Mouse (Mus musculus) erythroblast, embryonic 14.5 days (primary cell): ENCODE measurements around the gene Tenm2. TPM values are rescaled to one million over a fixed set of nuclear protein-coding genes. Genes with fewer than 3 reads are reported as not detected.

Experiments
- H3K27me3 ChIP-seq: 2 replicates; pipeline ENCODE4 v1.6.1; 2012; ENCODE audit warnings: inconsistent platforms; ENCODE audit not compliant: control insufficient read depth
- H3K36me3 ChIP-seq: 2 replicates; pipeline ENCODE4 v1.6.1; 2012; ENCODE audit warnings: mild to moderate bottlenecking, inconsistent platforms; ENCODE audit not compliant: control insufficient read depth
- H3K4me1 ChIP-seq: 2 replicates; pipeline ENCODE4 v1.6.1; 2012; ENCODE audit warnings: inconsistent platforms; ENCODE audit not compliant: control insufficient read depth
- H3K4me3 ChIP-seq: replicated peaks from 2 replicates; pipeline ENCODE3; 2012; ENCODE audit warnings: moderate library complexity, mild to moderate bottlenecking, inconsistent platforms
- H3K9me3 ChIP-seq: 2 replicates; pipeline ENCODE4 v1.6.1; 2012; ENCODE audit warnings: low read length, inconsistent platforms, mixed read lengths; ENCODE audit not compliant: control insufficient read depth
- GATA1 ChIP-seq: IDR thresholded peaks from 2 replicates; pipeline ENCODE4 v1.6.1; 2012; ENCODE audit warnings: low read length, inconsistent platforms, mixed read lengths
- TAL1 ChIP-seq: IDR thresholded peaks from 3 replicates; pipeline ENCODE4 v1.6.1; 2012; ENCODE audit warnings: low read length, inconsistent platforms, mixed read lengths
- polyA plus RNA-seq: library from polyadenylated mRNA; stranded (reverse); fragments of >175 nt; gene quantifications from 2 replicates; pipeline ENCODE4 v1.2.3, GENCODE M21; 2012

Tenm2 gene
- polyA plus RNA-seq, 1 experiment: under 0.01 TPM

DNA sequence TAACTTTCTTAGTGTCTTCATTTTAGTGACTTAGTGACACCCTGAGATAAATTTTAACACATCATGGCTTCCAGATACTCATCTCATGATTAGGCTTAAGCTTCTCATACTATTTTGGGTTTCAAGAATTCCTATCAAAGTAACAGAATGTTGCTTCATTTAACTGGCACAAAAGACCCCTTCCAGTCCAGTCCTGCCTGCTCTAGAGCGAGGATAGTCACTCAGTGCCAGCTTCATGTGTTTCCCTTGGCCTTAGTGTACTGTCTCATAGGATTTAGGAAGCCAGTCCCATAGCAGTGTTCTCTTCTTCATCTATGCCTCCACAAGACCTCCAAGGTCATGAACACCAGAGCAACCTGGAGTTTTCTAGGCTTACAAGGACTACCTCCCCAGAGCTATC lies 1183.7 kb downstream of the Tenm2 start:
- H3K27me3 ChIP-seq: no peaks in the 10 kb centered on the region
- TF ChIP-seq TAL1: no peak
- no peak for TF ChIP-seq GATA1
- no peak overlapping the region for H3K4me3 ChIP-seq
- no peaks in the 10 kb centered on the region for H3K36me3 ChIP-seq
- H3K4me1 ChIP-seq: no peaks in the 10 kb centered on the region
- no peaks in the 10 kb centered on the region for H3K9me3 ChIP-seq

DNA sequence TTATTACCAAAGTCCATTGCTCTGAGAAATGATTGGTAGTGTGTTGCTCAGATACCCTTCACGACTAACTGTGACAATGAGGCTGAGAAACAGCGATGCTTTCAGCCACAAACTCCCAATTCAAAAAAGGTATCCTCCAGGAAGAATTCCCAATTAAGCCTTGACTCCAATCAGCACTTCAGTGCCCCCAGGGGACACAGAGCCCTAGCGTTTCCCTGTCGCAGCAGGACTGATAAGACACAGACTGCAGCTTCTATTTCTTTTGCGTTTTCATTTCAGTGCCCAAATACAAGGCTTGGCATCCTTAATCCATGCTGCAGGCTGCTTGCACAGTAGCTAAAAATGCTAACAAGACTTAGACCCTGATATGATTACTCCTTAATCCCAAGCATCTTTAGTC lies 1186.2 kb downstream of the Tenm2 start:
- Histone ChIP-seq H3K4me1 (no peaks in the 10 kb centered on the region), H3K36me3 (no peaks in the 10 kb centered on the region), H3K27me3 (no peaks in the 10 kb centered on the region), H3K9me3 (no peaks in the 10 kb centered on the region), H3K4me3 (no peak overlapping the region)
- TF ChIP-seq GATA1 (no peak), TAL1 (no peak)

DNA sequence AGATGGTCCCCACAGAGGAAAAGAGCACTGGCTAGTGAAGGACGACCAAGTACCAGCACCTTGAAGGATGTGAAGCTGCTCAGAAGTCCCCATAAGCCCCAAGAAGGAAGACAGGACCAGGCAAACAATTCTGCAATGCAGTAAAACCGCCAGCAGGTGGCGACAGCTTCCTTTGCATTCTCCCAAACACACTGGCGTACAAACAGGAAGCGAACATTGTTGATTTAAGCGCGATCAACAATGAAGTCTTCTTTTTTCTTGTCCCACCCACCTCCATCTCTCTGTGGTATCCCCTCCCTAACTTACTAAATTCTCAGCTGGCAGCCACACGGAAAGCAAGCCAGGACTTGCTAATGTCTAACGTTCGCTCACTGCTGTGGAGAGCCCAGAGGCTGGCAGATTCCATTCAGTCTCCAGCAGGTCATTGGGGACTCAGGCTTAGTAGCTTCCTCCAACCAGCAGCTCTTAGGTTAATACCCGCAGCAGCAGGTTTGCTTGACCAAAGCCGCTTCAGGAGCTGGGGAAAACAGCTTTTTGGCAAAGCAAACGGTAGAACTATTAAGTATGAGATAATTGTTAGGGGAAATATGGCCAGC lies 1190.0 kb downstream of the Tenm2 start:
- H3K36me3 ChIP-seq: no peaks in the 10 kb centered on the region
- H3K4me1 ChIP-seq: no peaks in the 10 kb centered on the region
- H3K27me3 ChIP-seq: no peaks in the 10 kb centered on the region
- peak overlapping the region; percentile 38 for H3K4me3 ChIP-seq
- no peak for TF ChIP-seq GATA1
- no peak for TF ChIP-seq TAL1
- H3K9me3 ChIP-seq: no peaks in the 10 kb centered on the region

DNA sequence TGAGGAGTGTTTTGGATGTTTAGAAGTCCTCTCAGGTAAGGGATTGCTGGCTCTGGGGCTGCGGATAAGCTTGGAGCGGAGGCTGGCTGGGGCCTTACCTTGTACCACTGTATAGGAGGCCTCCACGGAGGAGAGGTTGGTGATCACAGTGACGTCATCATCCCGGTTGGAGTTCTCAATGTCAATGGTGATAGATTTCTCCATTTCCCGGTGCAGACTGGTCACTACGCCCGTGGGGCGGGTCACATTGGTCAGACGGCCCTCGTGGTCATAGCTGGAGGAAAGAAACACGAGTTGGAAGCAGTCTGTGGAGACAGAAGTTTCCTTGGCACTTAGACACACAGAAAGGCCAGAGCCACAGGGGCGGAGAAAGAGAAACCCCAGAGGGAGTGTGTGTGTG lies 1194.4 kb downstream of the Tenm2 start:
- no peaks in the 10 kb centered on the region for H3K27me3 ChIP-seq
- H3K4me3 ChIP-seq: no peak overlapping the region
- no peaks in the 10 kb centered on the region for H3K4me1 ChIP-seq
- TF ChIP-seq TAL1 (no peak), GATA1 (no peak)
- no peaks in the 10 kb centered on the region for H3K9me3 ChIP-seq
- no peaks in the 10 kb centered on the region for H3K36me3 ChIP-seq

DNA sequence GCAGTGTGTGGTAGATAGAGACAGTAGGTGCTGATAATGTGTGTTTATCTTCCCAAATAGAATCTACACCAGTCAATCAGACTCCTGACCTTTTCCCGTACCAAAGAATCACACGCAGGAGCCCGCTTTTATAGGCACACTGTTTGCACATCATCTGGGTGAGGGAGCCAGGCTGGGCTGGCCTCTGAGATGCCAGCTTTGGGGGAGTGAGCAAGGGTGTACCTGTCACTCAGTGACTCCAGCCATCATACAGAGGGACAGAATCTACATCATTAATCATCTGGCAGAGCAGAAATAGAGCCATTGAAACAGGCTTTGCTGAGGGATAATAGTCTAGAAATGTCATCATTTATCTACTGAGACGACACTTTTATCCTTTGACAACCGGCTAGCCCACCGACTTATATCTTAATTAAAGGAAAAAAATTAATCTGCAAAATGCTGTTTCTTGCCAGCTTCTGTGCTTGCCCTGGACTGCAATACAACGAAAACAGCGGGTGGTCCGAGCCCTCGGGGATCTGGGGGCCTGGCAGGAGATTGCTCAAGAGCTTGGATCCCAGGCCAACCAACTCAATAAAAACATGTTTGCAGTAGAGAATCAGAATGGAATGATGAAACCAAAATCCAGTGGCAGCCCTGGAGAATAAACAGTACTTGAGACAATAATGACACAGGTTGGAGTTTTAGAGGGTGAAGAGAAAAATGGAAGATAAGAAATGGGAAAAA lies 1195.1 kb downstream of the Tenm2 start:
- no peaks in the 10 kb centered on the region for H3K9me3 ChIP-seq

DNA sequence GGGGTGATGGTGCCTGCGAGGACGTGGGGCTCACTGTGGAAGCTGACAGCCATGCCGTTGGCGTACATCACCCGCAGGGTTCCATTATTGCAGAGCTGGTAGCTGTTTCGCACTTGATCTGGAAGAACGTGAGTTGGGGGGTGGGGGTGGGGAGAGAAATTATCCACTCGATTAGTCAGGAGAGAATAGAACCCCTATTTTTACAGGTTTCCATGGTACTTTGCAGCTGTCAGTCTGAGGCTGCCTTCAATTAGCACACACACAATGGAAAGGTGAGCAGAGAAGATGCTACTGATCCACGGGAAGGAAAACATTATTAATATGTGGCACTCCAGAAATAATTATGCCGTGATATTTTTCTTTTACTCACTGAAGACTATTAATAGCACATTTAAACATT lies 1195.9 kb downstream of the Tenm2 start:
- Histone ChIP-seq H3K36me3 (no peaks in the 10 kb centered on the region), H3K27me3 (no peaks in the 10 kb centered on the region), H3K4me3 (no peak overlapping the region), H3K9me3 (no peaks in the 10 kb centered on the region), H3K4me1 (no peaks in the 10 kb centered on the region)
- TF ChIP-seq TAL1 (no peak), GATA1 (no peak)

More for the DNA sequence above, 1195.1 kb downstream of the Tenm2 start:
- no peak overlapping the region for H3K4me3 ChIP-seq
- TF ChIP-seq GATA1 (no peak), TAL1 (no peak)
- H3K27me3 ChIP-seq: no peaks in the 10 kb centered on the region
- no peaks in the 10 kb centered on the region for H3K36me3 ChIP-seq
- no peaks in the 10 kb centered on the region for H3K4me1 ChIP-seq

DNA sequence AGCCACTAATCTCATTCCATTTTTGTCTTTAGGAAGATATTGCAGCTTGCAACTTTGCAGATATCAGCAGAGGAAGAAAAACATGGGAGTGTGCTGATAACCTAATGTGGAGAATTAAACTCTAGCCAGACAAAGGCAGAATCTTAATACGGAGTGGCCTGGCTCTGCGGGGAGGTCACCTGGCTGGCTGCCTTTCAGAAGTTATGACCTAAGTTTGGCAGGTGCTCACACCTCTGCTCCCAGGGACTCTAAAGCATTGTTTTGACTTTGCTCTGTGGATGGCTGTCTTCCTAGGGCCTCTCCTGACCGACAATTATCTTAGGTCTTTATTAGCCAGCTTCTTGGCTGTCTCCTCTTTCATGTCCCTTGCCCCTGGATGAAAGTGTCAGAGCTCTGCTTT lies 1197.4 kb downstream of the Tenm2 start:
- Histone ChIP-seq H3K4me1 (no peaks in the 10 kb centered on the region), H3K36me3 (no peaks in the 10 kb centered on the region), H3K4me3 (no peak overlapping the region), H3K9me3 (no peaks in the 10 kb centered on the region), H3K27me3 (no peaks in the 10 kb centered on the region)
- no peak for TF ChIP-seq TAL1
- no peak for TF ChIP-seq GATA1

DNA sequence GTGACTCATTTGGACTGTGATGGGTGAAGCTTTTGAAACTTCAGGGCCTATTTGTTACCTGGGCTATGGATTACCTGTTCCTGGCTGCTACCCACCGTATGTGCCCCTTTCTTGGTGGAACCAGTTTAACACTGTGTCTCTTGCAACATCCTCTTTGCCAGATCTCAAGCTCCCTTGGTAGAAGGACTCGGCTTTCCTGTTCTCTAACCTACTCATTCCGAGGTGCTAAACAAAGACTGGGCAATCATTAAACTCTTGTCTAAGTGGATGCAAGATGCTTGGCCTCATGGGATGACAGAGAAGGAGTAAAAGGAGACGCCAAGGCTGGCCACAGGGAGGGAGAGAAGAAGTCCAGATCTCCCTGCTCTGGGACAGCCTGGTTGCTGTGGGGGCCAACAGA lies 1198.5 kb downstream of the Tenm2 start:
- no peaks in the 10 kb centered on the region for H3K36me3 ChIP-seq
- no peak for TF ChIP-seq GATA1
- TF ChIP-seq TAL1: no peak
- no peak overlapping the region for H3K4me3 ChIP-seq
- H3K9me3 ChIP-seq: no peaks in the 10 kb centered on the region
- H3K27me3 ChIP-seq: no peaks in the 10 kb centered on the region
- no peaks in the 10 kb centered on the region for H3K4me1 ChIP-seq

DNA sequence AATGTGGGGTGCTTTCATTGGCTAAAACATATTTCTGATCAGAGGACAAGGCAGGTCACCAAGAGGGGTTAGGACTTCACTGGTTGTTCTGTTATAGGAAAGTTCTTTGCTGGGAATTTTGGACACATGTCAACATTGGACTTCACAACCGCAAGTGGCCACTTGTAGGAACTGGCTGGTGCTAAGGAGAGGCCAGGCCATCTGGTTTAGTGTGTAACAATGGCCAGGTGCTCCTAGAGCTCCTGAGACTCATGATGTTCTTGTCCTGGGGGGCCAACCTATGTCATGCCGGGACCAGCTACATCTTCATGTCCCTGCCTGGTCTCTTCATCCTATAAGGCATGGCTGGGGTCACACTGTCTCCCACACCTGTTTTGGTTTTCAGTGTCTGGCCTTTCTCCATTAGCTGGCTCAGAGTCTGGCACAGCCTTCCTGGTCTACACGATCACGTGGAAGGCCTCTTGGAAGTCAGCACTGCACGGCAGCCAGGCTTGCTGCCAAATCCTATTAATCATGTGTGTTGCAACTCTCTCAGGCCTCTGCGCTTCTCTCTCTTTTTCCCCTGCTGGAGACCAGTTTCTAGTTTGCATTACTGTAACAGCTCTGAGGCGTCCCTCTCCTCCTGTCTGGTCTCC lies 1199.6 kb downstream of the Tenm2 start:
- TF ChIP-seq TAL1: no peak
- TF ChIP-seq GATA1: no peak
- H3K27me3 ChIP-seq: no peaks in the 10 kb centered on the region
- H3K4me1 ChIP-seq: no peaks in the 10 kb centered on the region
- no peak overlapping the region for H3K4me3 ChIP-seq
- no peaks in the 10 kb centered on the region for H3K36me3 ChIP-seq
- no peaks in the 10 kb centered on the region for H3K9me3 ChIP-seq
